Mouse (Mus musculus): ENCODE results near the gene Prm1.

DNA sequence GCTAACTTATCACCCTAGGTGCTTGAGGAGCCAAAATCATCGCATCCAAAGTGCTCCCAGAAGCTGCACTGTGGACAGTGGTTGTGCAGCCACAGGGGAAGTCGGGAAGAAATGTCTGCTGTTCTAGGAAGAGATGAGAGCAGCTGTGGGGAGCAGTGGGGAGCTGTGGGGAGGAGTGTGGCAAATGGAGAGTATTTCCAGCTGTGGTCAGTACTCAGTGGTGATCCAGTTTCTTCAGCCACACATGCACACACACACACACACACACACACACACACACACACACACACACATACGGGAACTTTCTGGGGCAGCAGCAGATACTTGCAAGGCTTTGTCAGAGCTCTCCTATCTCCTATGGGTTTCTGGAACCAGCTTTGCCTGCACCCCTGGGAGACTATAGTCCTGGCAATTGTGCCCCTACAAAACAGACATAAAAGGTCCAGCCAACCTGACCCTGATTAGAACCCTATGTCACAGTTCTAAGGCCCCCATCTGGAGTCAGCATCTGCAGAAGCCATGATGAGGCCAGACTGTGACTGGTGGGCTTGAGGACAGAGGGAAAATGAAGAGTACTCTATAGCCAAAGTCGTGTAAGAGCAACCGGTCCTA, 43.0 kb downstream of the Prm1 start:
- TF ChIP-seq CTCF (IDR thresholded peaks at IDR 0.05; ENCODE audit: low read depth) (no peak), EP300 (IDR thresholded peaks at IDR 0.05; ENCODE audit: low read depth) (no peak)

All from liver, postnatal 0 days (tissue).